Mouse (Mus musculus): ENCODE data around the gene Acaa1b. TPM values are rescaled to one million over a fixed set of nuclear protein-coding genes. Genes with fewer than 3 reads are reported as not detected.
A peak's percentile ranks its signal among the peaks of the same experiment; 100 is the strongest.

Acaa1b gene
- total and polyA plus RNA-seq, 2 experiments from 2014 or later, result 2.8 to 4.6 TPM

DNA sequence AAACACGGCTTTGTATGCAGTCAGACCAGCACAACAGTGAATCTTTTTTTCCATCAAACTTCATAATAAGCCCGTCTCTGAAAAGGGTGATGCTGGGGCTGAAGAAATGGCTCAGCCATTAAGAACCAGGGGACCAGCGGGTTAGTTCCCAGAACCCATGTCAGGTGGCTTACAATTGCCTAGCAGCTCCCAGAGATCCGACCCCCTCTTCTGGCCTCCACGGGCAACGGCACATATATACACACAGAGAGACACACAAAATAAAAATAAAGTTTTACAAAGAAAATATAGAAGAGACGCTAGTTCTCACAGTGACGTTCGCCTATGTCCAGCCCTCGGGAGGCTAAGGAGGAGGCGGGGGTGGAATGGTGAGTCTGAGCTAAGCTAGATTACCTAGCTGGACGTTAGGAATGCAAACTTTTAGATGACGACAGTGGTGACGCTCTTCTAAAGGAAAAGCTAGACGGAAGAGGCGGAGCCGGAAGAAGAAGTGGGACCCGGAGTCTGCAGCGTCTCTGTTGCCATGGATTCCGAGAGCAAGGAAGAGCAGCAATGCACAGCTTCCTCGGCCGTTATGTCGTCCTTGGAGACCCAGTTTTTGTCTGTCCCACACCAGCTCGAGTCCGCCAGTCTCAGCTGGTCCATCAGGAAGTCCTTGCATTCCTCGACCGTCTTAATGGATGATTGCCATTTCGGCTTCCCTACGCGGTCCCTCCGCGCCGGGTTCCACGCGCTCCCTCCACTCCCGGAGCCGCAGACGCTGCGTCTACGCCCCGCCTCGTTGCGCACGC, 54.7 kb downstream of the Acaa1b start, which contains the start of gene Dlec1:
Gene Dlec1, plus strand, starts transcription at position 487 of the 791 bp plus-strand sequence.
- Histone ChIP-seq H3K9ac (replicated peaks; ENCODE audit: low read length, poor library complexity, severe bottlenecking) (peak within 1 kb of the TSS; percentile 48), H3K36me3 (ENCODE audit: insufficient read depth, low read length) (no peaks in the 10 kb centered on the region), H3K27ac (ENCODE audit: low read depth, low read length) (no peak within 1 kb of the TSS), H3K27me3 (ENCODE audit: insufficient read depth, low read length) (no peaks in the 10 kb centered on the region), H3K4me3 (ENCODE audit: low read depth, low read length) (peak within 1 kb of the TSS; percentile 63), H3K9me3 (ENCODE audit: low read length) (no peaks in the 10 kb centered on the region), H3K4me2 (ENCODE audit: low read depth, low read length, poor library complexity, severe bottlenecking) (peak within 1 kb of the TSS; percentile 65), H3K4me1 (ENCODE audit: insufficient read depth, low read length) (0 out of 2 replicates have a peak, but pooled peaks cover 8% of the 10 kb centered on the region)
- peak; percentile 87 for ATAC-seq (ENCODE audit: low FRiP score)
- TF ChIP-seq CTCF (IDR thresholded peaks at IDR 0.05), result peak; percentile 48
- WGBS, result 3% methylated on average over 44 of the region's 44 CpGs
- DNase-seq (ENCODE audit: low spot score), result peak; percentile 91

DNA sequence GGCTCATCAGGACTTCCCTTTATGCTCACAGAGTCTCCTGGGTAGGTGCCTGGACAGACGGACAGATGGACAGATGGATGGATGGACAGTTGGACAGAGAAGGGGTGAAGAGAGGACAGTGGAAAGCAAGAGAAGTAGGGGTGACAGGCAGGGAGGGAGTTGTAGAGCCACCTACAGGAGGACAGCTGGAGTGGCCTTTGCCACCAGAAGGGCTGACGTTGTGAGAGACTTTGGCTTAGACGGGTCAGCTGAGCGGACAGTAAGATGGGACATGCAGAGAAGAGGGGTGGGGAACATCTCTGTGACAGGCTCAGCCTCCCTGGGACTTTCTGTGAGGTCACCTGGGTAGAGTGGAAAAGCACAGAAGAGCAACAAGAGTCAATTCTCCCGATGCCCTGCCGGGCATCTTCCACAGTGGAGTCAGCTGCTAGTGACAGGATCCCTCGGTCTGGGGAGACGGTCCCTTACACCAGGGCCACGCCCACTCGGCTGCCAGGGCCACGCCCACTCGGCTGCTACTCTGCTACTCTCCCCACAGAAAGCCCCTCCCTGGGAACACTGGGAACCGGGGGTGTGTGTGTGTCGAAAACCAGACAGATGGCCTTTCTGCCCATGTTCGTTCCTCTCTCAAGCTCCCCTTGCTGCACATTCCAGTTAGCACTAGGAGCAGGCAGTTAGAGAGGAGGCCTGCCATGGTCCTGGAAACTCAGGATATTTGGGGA, 56.6 kb downstream of the Acaa1b start:
- DNase-seq (ENCODE audit: low spot score) (no peak), ATAC-seq (ENCODE audit: low FRiP score) (no peak)
- peak; percentile 26 for TF ChIP-seq CTCF (IDR thresholded peaks at IDR 0.05)
- Histone ChIP-seq H3K9ac (replicated peaks; ENCODE audit: low read length, poor library complexity, severe bottlenecking) (no peak overlapping the region), H3K36me3 (ENCODE audit: insufficient read depth, low read length) (no peaks in the 10 kb centered on the region), H3K4me2 (ENCODE audit: low read depth, low read length, poor library complexity, severe bottlenecking) (no peak overlapping the region), H3K9me3 (ENCODE audit: low read length) (no peaks in the 10 kb centered on the region), H3K4me3 (ENCODE audit: low read depth, low read length) (no peak overlapping the region), H3K27me3 (ENCODE audit: insufficient read depth, low read length) (no peaks in the 10 kb centered on the region), H3K4me1 (ENCODE audit: insufficient read depth, low read length) (0 out of 2 replicates have a peak, but pooled peaks cover 8% of the 10 kb centered on the region), H3K27ac (ENCODE audit: low read depth, low read length) (no peak overlapping the region)
- WGBS, result 14% methylated on average over 15 of the region's 15 CpGs

Other genes with a start within 250 kb of the Acaa1b start
- 9.5 and 11.9 TPM in 2 replicates for gene Ctdspl, start 230.6 kb downstream of the Acaa1b start, total RNA-seq (2014; rRNA removed)
- gene Ctdspl, start 230.6 kb downstream of the Acaa1b start, polyA plus RNA-seq (2015; fragmentation: Nextera tagmentation; extraction: Ambion mirVana), result 5.2 and 7.1 TPM in 2 replicates
- gene Vill, start 104.3 kb downstream of the Acaa1b start, total RNA-seq (2014; rRNA removed), result 2.8 and 10.5 TPM in 2 replicates
- gene Vill, start 104.3 kb downstream of the Acaa1b start, polyA plus RNA-seq (2015; fragmentation: Nextera tagmentation; extraction: Ambion mirVana), result 3.8 and 4.7 TPM in 2 replicates
- gene Plcd1, start 63.6 kb downstream of the Acaa1b start, total RNA-seq (2014; rRNA removed), result 12.2 and 17.4 TPM in 2 replicates
- 10.9 and 11.8 TPM in 2 replicates for gene Plcd1, start 63.6 kb downstream of the Acaa1b start, polyA plus RNA-seq (2015; fragmentation: Nextera tagmentation; extraction: Ambion mirVana)
- 2.8 and 3.3 TPM in 2 replicates for gene Dlec1, start 54.6 kb downstream of the Acaa1b start, total RNA-seq (2014; rRNA removed)
- 0.91 and 0.95 TPM in 2 replicates for gene Dlec1, start 54.6 kb downstream of the Acaa1b start, polyA plus RNA-seq (2015; fragmentation: Nextera tagmentation; extraction: Ambion mirVana)
- not detected in 2 replicates for gene Gm47289, start 2.1 kb upstream of the Acaa1b start, total RNA-seq (2014; rRNA removed)
- gene Gm47289, start 2.1 kb upstream of the Acaa1b start, polyA plus RNA-seq (2015; fragmentation: Nextera tagmentation; extraction: Ambion mirVana), result not detected in 2 replicates
- gene Slc22a13, start 52.0 kb upstream of the Acaa1b start, total RNA-seq (2014; rRNA removed), result not detected in 2 replicates
- 0.10 TPM in 1 of 2 replicates, not detected in the other for gene Slc22a13, start 52.0 kb upstream of the Acaa1b start, polyA plus RNA-seq (2015; fragmentation: Nextera tagmentation; extraction: Ambion mirVana)
- 38.5 and 55.7 TPM in 2 replicates for gene Oxsr1, start 165.3 kb upstream of the Acaa1b start, total RNA-seq (2014; rRNA removed)
- 10.5 and 10.7 TPM in 2 replicates for gene Oxsr1, start 165.3 kb upstream of the Acaa1b start, polyA plus RNA-seq (2015; fragmentation: Nextera tagmentation; extraction: Ambion mirVana)
- gene Acaa1a, start 182.6 kb upstream of the Acaa1b start, total RNA-seq (2014; rRNA removed), result 106 and 120 TPM in 2 replicates
- 75.5 and 82.6 TPM in 2 replicates for gene Acaa1a, start 182.6 kb upstream of the Acaa1b start, polyA plus RNA-seq (2015; fragmentation: Nextera tagmentation; extraction: Ambion mirVana)
- gene Myd88, start 184.3 kb upstream of the Acaa1b start, total RNA-seq (2014; rRNA removed), result 4.2 and 5.9 TPM in 2 replicates
- 4.7 and 5.6 TPM in 2 replicates for gene Myd88, start 184.3 kb upstream of the Acaa1b start, polyA plus RNA-seq (2015; fragmentation: Nextera tagmentation; extraction: Ambion mirVana)
- gene Xylb, start 200.3 kb upstream of the Acaa1b start, total RNA-seq (2014; rRNA removed), result 2.6 and 3.2 TPM in 2 replicates
- 3.9 and 4.3 TPM in 2 replicates for gene Xylb, start 200.3 kb upstream of the Acaa1b start, polyA plus RNA-seq (2015; fragmentation: Nextera tagmentation; extraction: Ambion mirVana)
- not detected in 2 replicates for gene Slc22a14, start 208.5 kb upstream of the Acaa1b start, total RNA-seq (2014; rRNA removed)
- 0.15 TPM in 1 of 2 replicates, not detected in the other for gene Slc22a14, start 208.5 kb upstream of the Acaa1b start, polyA plus RNA-seq (2015; fragmentation: Nextera tagmentation; extraction: Ambion mirVana)
- 35.6 and 39.7 TPM in 2 replicates for gene Acvr2b, start 245.0 kb upstream of the Acaa1b start, total RNA-seq (2014; rRNA removed)
- 29.5 and 32.1 TPM in 2 replicates for gene Acvr2b, start 245.0 kb upstream of the Acaa1b start, polyA plus RNA-seq (2015; fragmentation: Nextera tagmentation; extraction: Ambion mirVana)

All from midbrain, postnatal 0 days (tissue).